Mouse (Mus musculus): ENCODE measurements around the gene Aspa. TPM values are rescaled to one million over a fixed set of nuclear protein-coding genes. Genes with fewer than 3 reads are reported as not detected.
A peak's percentile ranks its signal among the peaks of the same experiment; 100 is the strongest.

Gene Aspa
- polyA plus RNA-seq, 1 experiment from 2014 or later: 0.60 TPM

- H3K9ac ChIP-seq: no peak overlapping the region
- no peaks in the 10 kb centered on the region for H3K27me3 ChIP-seq
- no peak overlapping the region for H3K4me3 ChIP-seq
- H3K4me1 ChIP-seq: no peaks in the 10 kb centered on the region
- no peaks in the 10 kb centered on the region for H3K9me3 ChIP-seq
- 88% methylated on average over 1 of the region's 1 CpGs for WGBS
- ATAC-seq (ENCODE audit: insufficient number of reproducible peaks, insufficient read depth, low FRiP score, low TSS enrichment): no peak
- H3K36me3 ChIP-seq: no peaks in the 10 kb centered on the region
- no peak overlapping the region for H3K27ac ChIP-seq
- H3K4me2 ChIP-seq (replicated peaks): no peak overlapping the region
Observed at GRCm38 (mm10) chr11:73289621-73290020, 39.8 kb downstream of the Aspa start.

- no peaks in the 10 kb centered on the region for H3K27me3 ChIP-seq
- H3K4me2 ChIP-seq (replicated peaks): no peak overlapping the region
- no peaks in the 10 kb centered on the region for H3K36me3 ChIP-seq
- no peak overlapping the region for H3K9ac ChIP-seq
- H3K4me3 ChIP-seq: no peak overlapping the region
- ATAC-seq (ENCODE audit: insufficient number of reproducible peaks, insufficient read depth, low FRiP score, low TSS enrichment): no peak
- H3K9me3 ChIP-seq: no peaks in the 10 kb centered on the region
- no peak overlapping the region for H3K27ac ChIP-seq
- H3K4me1 ChIP-seq: peaks cover 6% of the 10 kb centered on the region; the same call in 1 of the 2 replicates
Observed at GRCm38 (mm10) chr11:73284351-73284750, 45.0 kb downstream of the Aspa start.

DNA sequence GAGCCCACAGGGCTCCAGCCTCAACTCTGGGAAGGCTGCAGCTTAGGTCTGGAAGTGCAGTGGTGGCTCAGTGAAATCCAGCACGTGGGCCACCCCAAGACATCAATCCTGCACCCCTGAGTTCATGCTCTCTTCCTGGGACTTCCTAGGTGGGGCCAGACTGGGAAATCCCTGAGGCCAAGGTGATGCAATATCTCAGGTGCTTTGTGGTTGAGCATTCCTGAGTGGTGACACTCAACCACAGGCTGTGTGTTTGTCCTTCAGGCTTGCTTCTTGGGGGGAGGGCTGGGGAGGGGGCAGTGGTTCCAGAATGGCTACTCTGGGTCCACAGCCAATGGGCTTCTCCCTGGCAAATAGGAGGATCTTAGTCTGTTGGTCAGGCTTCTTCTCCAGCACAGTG is 45.5 kb downstream of the Aspa start:
- peaks cover 6% of the 10 kb centered on the region; the same call in 1 of the 2 replicates for H3K4me1 ChIP-seq
- no peak overlapping the region for H3K4me2 ChIP-seq (replicated peaks)
- ATAC-seq (ENCODE audit: insufficient number of reproducible peaks, insufficient read depth, low FRiP score, low TSS enrichment): no peak
- 50% methylated on average over 1 of the region's 1 CpGs for WGBS
- H3K9me3 ChIP-seq: no peaks in the 10 kb centered on the region
- H3K36me3 ChIP-seq: no peaks in the 10 kb centered on the region
- no peak overlapping the region for H3K4me3 ChIP-seq
- no peaks in the 10 kb centered on the region for H3K27me3 ChIP-seq
- no peak overlapping the region for H3K9ac ChIP-seq
- no peak overlapping the region for H3K27ac ChIP-seq

DNA sequence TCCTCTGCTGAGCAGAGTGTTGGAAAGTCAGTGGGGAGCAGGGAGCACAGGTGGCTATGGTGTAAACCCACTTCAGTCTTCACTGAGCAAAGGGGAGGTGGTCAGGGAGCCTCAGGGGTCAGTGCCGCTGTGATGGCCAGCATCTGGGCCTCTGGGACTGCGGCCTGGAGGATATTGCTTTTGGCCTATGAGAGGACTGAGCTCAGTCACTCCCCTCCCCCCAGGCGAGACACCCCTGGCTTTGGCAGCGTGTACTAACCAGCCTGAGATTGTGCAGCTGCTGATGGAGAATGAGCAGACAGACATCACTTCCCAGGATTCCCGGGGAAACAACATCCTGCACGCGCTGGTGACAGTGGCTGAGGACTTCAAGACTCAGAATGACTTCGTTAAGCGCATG is 46.0 kb downstream of the Aspa start:
- H3K36me3 ChIP-seq: no peaks in the 10 kb centered on the region
- ATAC-seq (ENCODE audit: insufficient number of reproducible peaks, insufficient read depth, low FRiP score, low TSS enrichment): no peak
- H3K4me2 ChIP-seq (replicated peaks): no peak overlapping the region
- no peaks in the 10 kb centered on the region for H3K9me3 ChIP-seq
- H3K27ac ChIP-seq: no peak overlapping the region
- H3K4me1 ChIP-seq: peaks cover 6% of the 10 kb centered on the region; the same call in 1 of the 2 replicates
- 62% methylated on average over 9 of the region's 9 CpGs for WGBS
- no peak overlapping the region for H3K4me3 ChIP-seq
- no peaks in the 10 kb centered on the region for H3K27me3 ChIP-seq
- no peak overlapping the region for H3K9ac ChIP-seq

DNA sequence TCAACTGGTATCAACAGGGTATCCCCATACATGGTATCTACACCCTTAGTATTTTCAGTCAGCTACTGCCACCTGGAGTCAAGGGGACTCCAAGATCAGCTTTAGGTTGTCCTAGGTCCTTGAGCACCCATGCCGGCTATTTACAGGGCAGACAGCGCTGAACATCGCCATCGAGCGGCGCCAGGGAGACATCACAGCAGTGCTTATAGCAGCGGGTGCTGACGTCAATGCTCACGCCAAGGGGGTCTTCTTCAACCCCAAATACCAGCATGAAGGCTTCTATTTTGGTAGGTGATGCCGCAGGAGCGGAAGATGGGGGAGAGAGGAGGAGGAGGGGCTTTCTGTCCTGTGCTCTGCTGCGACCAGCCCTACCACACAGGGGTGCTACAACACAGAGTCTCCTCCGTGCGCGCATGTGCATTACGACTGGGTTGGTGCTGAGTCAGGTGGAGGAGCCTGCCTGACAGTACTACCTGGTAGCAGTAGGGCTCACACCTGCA is 47.8 kb downstream of the Aspa start:
- H3K4me2 ChIP-seq (replicated peaks): peak overlapping the region; percentile 48
- no peak overlapping the region for H3K27ac ChIP-seq
- WGBS: 3% methylated on average over 16 of the region's 16 CpGs
- peak overlapping the region; percentile 29 for H3K4me3 ChIP-seq
- ATAC-seq (ENCODE audit: insufficient number of reproducible peaks, insufficient read depth, low FRiP score, low TSS enrichment): peak; percentile 45; the same call in 1 of the 2 replicates
- H3K9ac ChIP-seq: no peak overlapping the region
- no peaks in the 10 kb centered on the region for H3K9me3 ChIP-seq
- H3K4me1 ChIP-seq: peaks cover 6% of the 10 kb centered on the region; the same call in 1 of the 2 replicates
- H3K36me3 ChIP-seq: no peaks in the 10 kb centered on the region
- no peaks in the 10 kb centered on the region for H3K27me3 ChIP-seq

- ATAC-seq (ENCODE audit: insufficient number of reproducible peaks, insufficient read depth, low FRiP score, low TSS enrichment): no peak
Observed at GRCm38 (mm10) chr11:73280710-73281109, 48.7 kb downstream of the Aspa start.

DNA sequence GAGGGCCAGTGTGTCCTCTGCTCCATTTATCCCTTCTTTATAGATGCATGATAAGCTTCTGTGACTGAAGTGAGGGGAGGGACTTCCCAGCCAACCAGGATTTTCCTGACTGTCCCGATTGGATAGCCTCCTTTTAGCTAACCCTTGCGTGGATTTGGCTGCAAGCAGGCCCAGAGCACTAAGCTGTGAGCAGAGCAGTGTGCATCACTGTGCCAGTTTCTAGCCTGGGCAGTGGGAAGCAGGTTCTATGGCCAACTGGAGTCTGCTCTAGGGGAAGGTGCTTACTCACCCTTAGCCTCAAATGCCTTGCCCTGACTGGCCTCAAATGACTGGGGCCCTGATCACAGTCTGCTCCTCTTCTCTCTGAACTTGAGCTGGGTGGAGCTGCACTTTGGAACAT is 54.6 kb downstream of the Aspa start:
- H3K4me1 ChIP-seq: no peaks in the 10 kb centered on the region
- 36% methylated on average over 2 of the region's 2 CpGs for WGBS

More at GRCm38 (mm10) chr11:73280710-73281109, 48.7 kb downstream of the Aspa start:
- no peaks in the 10 kb centered on the region for H3K36me3 ChIP-seq
- H3K9me3 ChIP-seq: no peaks in the 10 kb centered on the region
- H3K4me3 ChIP-seq: no peak overlapping the region
- H3K27ac ChIP-seq: no peak overlapping the region
- no peak overlapping the region for H3K9ac ChIP-seq
- WGBS: 41% methylated on average over 5 of the region's 5 CpGs
- H3K27me3 ChIP-seq: no peaks in the 10 kb centered on the region
- peaks cover 6% of the 10 kb centered on the region; the same call in 1 of the 2 replicates for H3K4me1 ChIP-seq
- H3K4me2 ChIP-seq (replicated peaks): no peak overlapping the region

DNA sequence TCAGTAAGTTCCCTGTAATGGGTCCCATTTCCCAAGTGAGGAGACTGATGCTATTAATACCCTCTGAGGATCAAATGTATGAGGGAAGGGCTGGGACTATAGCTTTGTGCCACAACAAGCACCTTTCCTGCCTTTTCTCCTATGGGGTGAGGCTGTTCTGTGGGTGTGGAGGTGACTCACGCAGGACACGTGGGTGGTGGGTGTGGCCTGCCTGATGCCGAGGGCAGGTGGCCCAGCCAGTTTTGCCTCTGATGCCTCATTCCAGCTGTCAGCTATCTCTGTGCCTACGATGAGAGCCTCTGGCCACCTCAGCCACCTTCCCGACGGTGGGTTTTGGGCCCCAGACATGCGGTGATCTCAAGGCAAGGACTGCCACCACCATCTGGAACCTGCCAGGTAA is 62.1 kb downstream of the Aspa start, which contains the start of gene Trpv3:
Gene Trpv3, plus strand, starts transcription at position 122 of the 400 bp plus-strand sequence.
- Histone ChIP-seq H3K4me3 (no peak within 1 kb of the TSS), H3K9ac (no peak within 1 kb of the TSS), H3K36me3 (no peaks in the 10 kb centered on the region), H3K9me3 (no peaks in the 10 kb centered on the region), H3K4me1 (no peaks in the 10 kb centered on the region), H3K27me3 (no peaks in the 10 kb centered on the region), H3K4me2 (replicated peaks) (no peak within 1 kb of the TSS), H3K27ac (no peak within 1 kb of the TSS)
- 78% methylated on average over 7 of the region's 7 CpGs for WGBS
- ATAC-seq (ENCODE audit: insufficient number of reproducible peaks, insufficient read depth, low FRiP score, low TSS enrichment): no peak

More for the DNA sequence above, 54.6 kb downstream of the Aspa start:
- Histone ChIP-seq H3K4me2 (replicated peaks) (no peak overlapping the region), H3K9me3 (no peaks in the 10 kb centered on the region), H3K27ac (no peak overlapping the region), H3K4me3 (no peak overlapping the region), H3K9ac (no peak overlapping the region), H3K27me3 (no peaks in the 10 kb centered on the region), H3K36me3 (no peaks in the 10 kb centered on the region)
- ATAC-seq (ENCODE audit: insufficient number of reproducible peaks, insufficient read depth, low FRiP score, low TSS enrichment): no peak

DNA sequence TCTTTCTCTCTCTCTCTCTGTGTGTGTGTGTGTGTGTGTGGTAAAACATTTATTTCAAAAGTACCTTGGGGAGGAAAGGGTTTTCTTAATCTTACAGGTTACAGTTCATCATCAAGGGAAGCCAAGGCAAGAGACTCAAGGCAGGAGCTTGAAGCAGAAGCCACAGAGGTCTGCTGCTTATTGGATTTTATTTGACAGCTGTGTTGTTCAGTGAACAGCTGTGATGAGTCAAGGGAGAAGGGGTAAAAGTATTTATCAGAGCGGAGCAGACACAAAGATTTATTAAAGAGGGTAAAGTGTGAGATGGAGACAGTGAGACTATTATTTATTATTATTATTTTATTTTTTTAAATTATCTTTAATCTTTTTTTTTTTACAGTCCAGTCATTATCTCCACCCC is 68.0 kb downstream of the Aspa start:
- H3K4me1 ChIP-seq: no peaks in the 10 kb centered on the region
- no peaks in the 10 kb centered on the region for H3K9me3 ChIP-seq
- ATAC-seq (ENCODE audit: insufficient number of reproducible peaks, insufficient read depth, low FRiP score, low TSS enrichment): no peak
- no peak overlapping the region for H3K4me2 ChIP-seq (replicated peaks)
- no peaks in the 10 kb centered on the region for H3K27me3 ChIP-seq
- H3K36me3 ChIP-seq: no peaks in the 10 kb centered on the region
- H3K4me3 ChIP-seq: no peak overlapping the region
- H3K27ac ChIP-seq: no peak overlapping the region
- 74% methylated on average over 1 of the region's 1 CpGs for WGBS
- no peak overlapping the region for H3K9ac ChIP-seq

GRCm38 (mm10) chr11:73260457-73260856 is 68.9 kb downstream of the Aspa start:
- Histone ChIP-seq H3K9ac (no peak overlapping the region), H3K27me3 (no peaks in the 10 kb centered on the region), H3K4me2 (replicated peaks) (no peak overlapping the region), H3K4me3 (no peak overlapping the region), H3K36me3 (no peaks in the 10 kb centered on the region), H3K27ac (no peak overlapping the region), H3K9me3 (no peaks in the 10 kb centered on the region), H3K4me1 (no peaks in the 10 kb centered on the region)
- ATAC-seq (ENCODE audit: insufficient number of reproducible peaks, insufficient read depth, low FRiP score, low TSS enrichment): no peak
- WGBS: 68% methylated on average over 3 of the region's 3 CpGs

DNA sequence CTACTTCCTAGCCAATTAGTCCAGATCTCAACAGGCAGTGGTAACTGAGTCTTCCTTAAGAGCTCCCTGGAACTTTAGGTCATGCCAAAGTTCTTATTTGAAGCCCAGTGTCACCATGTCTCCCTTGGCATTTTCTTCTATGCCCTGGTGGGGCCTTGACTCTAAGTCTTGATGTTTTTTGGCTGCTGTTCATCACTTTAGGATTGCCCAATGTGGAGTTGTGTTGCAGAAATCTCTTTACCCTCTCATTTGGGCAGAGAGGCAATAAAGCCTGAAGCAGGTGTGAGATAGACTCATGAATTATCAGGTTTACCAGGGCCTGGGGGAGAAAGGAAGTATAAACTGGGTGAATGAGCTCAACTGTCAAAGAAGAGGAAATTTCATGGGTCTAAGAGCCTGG is 70.7 kb downstream of the Aspa start:
- Histone ChIP-seq H3K4me3 (no peak overlapping the region), H3K27ac (no peak overlapping the region), H3K27me3 (no peaks in the 10 kb centered on the region), H3K4me2 (replicated peaks) (no peak overlapping the region), H3K4me1 (no peaks in the 10 kb centered on the region), H3K9ac (no peak overlapping the region), H3K9me3 (no peaks in the 10 kb centered on the region), H3K36me3 (no peaks in the 10 kb centered on the region)
- ATAC-seq (ENCODE audit: insufficient number of reproducible peaks, insufficient read depth, low FRiP score, low TSS enrichment): no peak

DNA sequence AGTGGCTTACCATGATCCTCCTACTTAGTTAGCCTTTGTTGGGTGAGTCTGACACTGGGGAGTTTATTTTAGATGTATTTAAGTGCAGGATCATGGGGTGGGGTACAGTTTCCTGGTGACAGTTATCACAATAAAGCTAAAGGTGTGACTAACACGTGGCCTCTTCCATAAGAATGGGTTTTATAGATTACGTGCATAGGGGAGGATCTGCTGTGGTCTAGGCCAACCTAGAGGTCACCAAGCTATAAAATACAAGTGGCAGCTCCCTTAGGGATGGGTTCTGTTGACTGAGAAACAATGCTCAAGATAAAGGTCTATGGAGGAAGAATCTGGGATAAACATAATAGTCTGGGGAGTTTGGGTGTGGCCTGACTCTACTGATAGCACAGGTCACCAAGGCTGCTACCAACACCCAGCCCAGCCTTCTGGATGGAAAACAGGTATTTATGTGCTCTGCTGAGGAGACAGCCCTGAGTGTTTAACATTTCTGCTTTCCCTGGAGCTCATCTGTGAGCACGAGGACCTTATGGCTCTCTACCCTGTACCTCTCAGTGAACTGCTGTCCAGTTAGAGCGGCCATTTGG is 71.9 kb downstream of the Aspa start:
- no peak for ATAC-seq (ENCODE audit: insufficient number of reproducible peaks, insufficient read depth, low FRiP score, low TSS enrichment)
- no peaks in the 10 kb centered on the region for H3K4me1 ChIP-seq
- 79% methylated on average over 4 of the region's 4 CpGs for WGBS
- no peaks in the 10 kb centered on the region for H3K36me3 ChIP-seq
- H3K27ac ChIP-seq: no peak overlapping the region
- H3K4me2 ChIP-seq (replicated peaks): no peak overlapping the region
- no peaks in the 10 kb centered on the region for H3K9me3 ChIP-seq
- H3K9ac ChIP-seq: no peak overlapping the region
- H3K4me3 ChIP-seq: no peak overlapping the region
- no peaks in the 10 kb centered on the region for H3K27me3 ChIP-seq

Data from embryonic facial prominence, embryonic 12.5 days (tissue).